Mouse (Mus musculus): ENCODE measurements around the gene Tbk1. TPM values are rescaled to one million over a fixed set of nuclear protein-coding genes. Genes with fewer than 3 reads are reported as not detected.

Tbk1 gene
- total RNA-seq, 1 experiment from 2014 or later = 139 TPM

GRCm38 (mm10) chr10:121601272-121601671 is 14.7 kb upstream of the Tbk1 start:
- no peak for ATAC-seq (replicated peaks; ENCODE audit: insufficient number of reproducible peaks, low FRiP score, low TSS enrichment, poor library complexity, severe bottlenecking)

GRCm38 (mm10) chr10:121596580-121596979 is 10.0 kb upstream of the Tbk1 start:
- ATAC-seq (replicated peaks; ENCODE audit: insufficient number of reproducible peaks, low FRiP score, low TSS enrichment, poor library complexity, severe bottlenecking) = peak; percentile 88

- ATAC-seq (replicated peaks; ENCODE audit: insufficient number of reproducible peaks, low FRiP score, low TSS enrichment, poor library complexity, severe bottlenecking) = peak; percentile 44
Observed at GRCm38 (mm10) chr10:121591106-121591505, 4.5 kb upstream of the Tbk1 start.

- ATAC-seq (replicated peaks; ENCODE audit: insufficient number of reproducible peaks, low FRiP score, low TSS enrichment, poor library complexity, severe bottlenecking) = no peak
Observed at GRCm38 (mm10) chr10:121587371-121587840, 819 bp upstream of the Tbk1 start.

- no peak for ATAC-seq (replicated peaks; ENCODE audit: insufficient number of reproducible peaks, low FRiP score, low TSS enrichment, poor library complexity, severe bottlenecking)
Observed at GRCm38 (mm10) chr10:121585791-121586642, 570 bp downstream of the Tbk1 start.

- ATAC-seq (replicated peaks; ENCODE audit: insufficient number of reproducible peaks, low FRiP score, low TSS enrichment, poor library complexity, severe bottlenecking) = no peak
Observed at GRCm38 (mm10) chr10:121585056-121585790, 1.4 kb downstream of the Tbk1 start.

GRCm38 (mm10) chr10:121584033-121584432 is 2.6 kb downstream of the Tbk1 start:
- ATAC-seq (replicated peaks; ENCODE audit: insufficient number of reproducible peaks, low FRiP score, low TSS enrichment, poor library complexity, severe bottlenecking) = no peak

GRCm38 (mm10) chr10:121583016-121583415 is 3.6 kb downstream of the Tbk1 start:
- ATAC-seq (replicated peaks; ENCODE audit: insufficient number of reproducible peaks, low FRiP score, low TSS enrichment, poor library complexity, severe bottlenecking) = peak; percentile 38; the same call in 1 of the 2 replicates

GRCm38 (mm10) chr10:121582287-121582686 is 4.3 kb downstream of the Tbk1 start:
- no peak for ATAC-seq (replicated peaks; ENCODE audit: insufficient number of reproducible peaks, low FRiP score, low TSS enrichment, poor library complexity, severe bottlenecking)

GRCm38 (mm10) chr10:121581405-121581804 is 5.2 kb downstream of the Tbk1 start:
- ATAC-seq (replicated peaks; ENCODE audit: insufficient number of reproducible peaks, low FRiP score, low TSS enrichment, poor library complexity, severe bottlenecking) = no peak

- ATAC-seq (replicated peaks; ENCODE audit: insufficient number of reproducible peaks, low FRiP score, low TSS enrichment, poor library complexity, severe bottlenecking) = no peak
Observed at GRCm38 (mm10) chr10:121580381-121580780, 6.2 kb downstream of the Tbk1 start.

- no peak for ATAC-seq (replicated peaks; ENCODE audit: insufficient number of reproducible peaks, low FRiP score, low TSS enrichment, poor library complexity, severe bottlenecking)
Observed at GRCm38 (mm10) chr10:121576372-121576771, 10.2 kb downstream of the Tbk1 start.

- peak; percentile 75 for ATAC-seq (replicated peaks; ENCODE audit: insufficient number of reproducible peaks, low FRiP score, low TSS enrichment, poor library complexity, severe bottlenecking)
Observed at GRCm38 (mm10) chr10:121571511-121572147, 15.0 kb downstream of the Tbk1 start.

GRCm38 (mm10) chr10:121571031-121571430 is 15.6 kb downstream of the Tbk1 start:
- ATAC-seq (replicated peaks; ENCODE audit: insufficient number of reproducible peaks, low FRiP score, low TSS enrichment, poor library complexity, severe bottlenecking) = no peak

- ATAC-seq (replicated peaks; ENCODE audit: insufficient number of reproducible peaks, low FRiP score, low TSS enrichment, poor library complexity, severe bottlenecking) = no peak
Observed at GRCm38 (mm10) chr10:121569796-121570195, 16.8 kb downstream of the Tbk1 start.

GRCm38 (mm10) chr10:121569001-121569589 is 17.5 kb downstream of the Tbk1 start:
- no peak for ATAC-seq (replicated peaks; ENCODE audit: insufficient number of reproducible peaks, low FRiP score, low TSS enrichment, poor library complexity, severe bottlenecking)

GRCm38 (mm10) chr10:121568534-121568933 is 18.1 kb downstream of the Tbk1 start:
- no peak for ATAC-seq (replicated peaks; ENCODE audit: insufficient number of reproducible peaks, low FRiP score, low TSS enrichment, poor library complexity, severe bottlenecking)

- no peak for ATAC-seq (replicated peaks; ENCODE audit: insufficient number of reproducible peaks, low FRiP score, low TSS enrichment, poor library complexity, severe bottlenecking)
Observed at GRCm38 (mm10) chr10:121568026-121568425, 18.6 kb downstream of the Tbk1 start.

GRCm38 (mm10) chr10:121564447-121564846 is 22.1 kb downstream of the Tbk1 start:
- no peak for ATAC-seq (replicated peaks; ENCODE audit: insufficient number of reproducible peaks, low FRiP score, low TSS enrichment, poor library complexity, severe bottlenecking)
